Mouse (Mus musculus) brain, embryonic 14.5 days (tissue): ENCODE results near the gene Eri2.
A peak's percentile ranks its signal among the peaks of the same experiment; 100 is the strongest.

Experiments used
- CTCF ChIP-seq: fragments of 200-500 bp; IDR thresholded peaks from 2 replicates; pipeline ENCODE4 v1.5.1; 2012; ENCODE audit warnings: inconsistent platforms, mild to moderate bottlenecking, moderate library complexity, borderline replicate concordance; ENCODE audit not compliant: insufficient read depth, insufficient read length; ENCODE audit errors: extremely low read depth
- POLR2A ChIP-seq: fragments of 200-500 bp; IDR thresholded peaks from 2 replicates; pipeline ENCODE4 v1.6.1; 2012; ENCODE audit warnings: mild to moderate bottlenecking, inconsistent platforms, borderline replicate concordance; ENCODE audit not compliant: poor library complexity, insufficient read depth, insufficient read length, severe bottlenecking; ENCODE audit errors: extremely low read depth

DNA sequence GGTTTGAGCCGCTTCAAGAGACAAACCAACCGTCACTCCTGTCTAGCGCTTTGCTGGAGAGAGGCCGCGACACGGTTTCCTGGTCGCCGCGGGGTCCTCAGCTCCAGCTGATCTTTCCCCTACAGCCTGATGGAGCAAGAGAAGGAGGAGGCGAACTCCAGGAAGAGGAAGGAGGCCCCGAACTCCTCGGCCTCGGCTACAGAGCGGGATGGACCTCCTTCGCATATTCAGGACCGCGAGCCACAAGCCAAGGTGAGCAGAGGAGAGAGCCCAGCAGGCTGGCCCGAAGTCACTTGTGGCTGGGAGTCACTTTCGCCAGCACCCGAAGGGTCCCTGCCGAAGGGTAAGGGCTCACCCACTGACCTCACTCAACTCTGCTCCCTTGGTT lies 387 bp upstream of the Eri2 start:
- no peak for TF ChIP-seq CTCF
- 0 out of 2 replicates have a peak, but pooled peaks have one; percentile 0 for TF ChIP-seq POLR2A
